Mouse (Mus musculus) liver, embryonic 15.5 days (tissue): Measurements from ENCODE around the gene Grb2. TPM values are rescaled to one million over a fixed set of nuclear protein-coding genes. Genes with fewer than 3 reads are reported as not detected.
A peak's percentile ranks its signal among the peaks of the same experiment; 100 is the strongest.

Experiments
- ATAC-seq: fragments of 200-750 bp; cut with Nextera tagmentation; 2 replicates; pipeline ENCODE4 v1.8.0; 2017; ENCODE audit warnings: moderate number of reproducible peaks, mild to moderate bottlenecking, moderate library complexity; ENCODE audit not compliant: insufficient read depth
- H3K27ac ChIP-seq: fragments of 300-500 bp; sonication (generic); replicated peaks from 2 replicates; pipeline ENCODE4 v1.5.1; 2015; ENCODE audit warnings: mild to moderate bottlenecking, inconsistent platforms
- H3K27me3 ChIP-seq: fragments of 300-500 bp; sonication (generic); 2 replicates; pipeline ENCODE4 v1.6.1; 2015; ENCODE audit warnings: mild to moderate bottlenecking, inconsistent platforms
- H3K36me3 ChIP-seq: fragments of 300-500 bp; sonication (generic); replicated peaks from 2 replicates; pipeline ENCODE4 v1.6.1; 2015; ENCODE audit warnings: moderate library complexity, mild to moderate bottlenecking, inconsistent platforms
- H3K4me1 ChIP-seq: fragments of 300-500 bp; sonication (generic); replicated peaks from 2 replicates; pipeline ENCODE4 v1.6.1; 2015; ENCODE audit warnings: inconsistent platforms
- H3K4me2 ChIP-seq: fragments of 300-500 bp; sonication (generic); 2 replicates; pipeline ENCODE4 v1.6.1; 2015; ENCODE audit warnings: moderate library complexity, mild to moderate bottlenecking, inconsistent platforms
- H3K4me3 ChIP-seq: fragments of 300-500 bp; sonication (generic); replicated peaks from 2 replicates; pipeline ENCODE4 v1.5.1; 2015; ENCODE audit warnings: mild to moderate bottlenecking, inconsistent platforms
- H3K9ac ChIP-seq: fragments of 300-500 bp; sonication (generic); 2 replicates; pipeline ENCODE4 v1.6.1; 2015; ENCODE audit warnings: moderate library complexity, mild to moderate bottlenecking, inconsistent platforms
- H3K9me3 ChIP-seq: fragments of 300-500 bp; sonication (generic); replicated peaks from 2 replicates; pipeline ENCODE4 v1.6.1; 2016; ENCODE audit warnings: inconsistent platforms
- WGBS: fragments of 180-500 bp; shearing (Covaris S2); methylation state at CpG from one replicate; pipeline ENCODE4 v1.1.7; 2015; ENCODE audit warnings: mixed read lengths; ENCODE audit not compliant: insufficient replicate concordance; 5-methylcytosine and 5-hydroxymethylcytosine counted together
- polyA plus RNA-seq: library from polyadenylated mRNA; unstranded; fragments of >200 nt; fragmentation: Nextera tagmentation; extraction: Ambion mirVana; gene quantifications from 2 replicates; pipeline ENCODE4 v1.2.1, GENCODE M21; 2015

The Grb2 gene
- polyA plus RNA-seq, 1 experiment from 2014 or later: 55.8 TPM

DNA sequence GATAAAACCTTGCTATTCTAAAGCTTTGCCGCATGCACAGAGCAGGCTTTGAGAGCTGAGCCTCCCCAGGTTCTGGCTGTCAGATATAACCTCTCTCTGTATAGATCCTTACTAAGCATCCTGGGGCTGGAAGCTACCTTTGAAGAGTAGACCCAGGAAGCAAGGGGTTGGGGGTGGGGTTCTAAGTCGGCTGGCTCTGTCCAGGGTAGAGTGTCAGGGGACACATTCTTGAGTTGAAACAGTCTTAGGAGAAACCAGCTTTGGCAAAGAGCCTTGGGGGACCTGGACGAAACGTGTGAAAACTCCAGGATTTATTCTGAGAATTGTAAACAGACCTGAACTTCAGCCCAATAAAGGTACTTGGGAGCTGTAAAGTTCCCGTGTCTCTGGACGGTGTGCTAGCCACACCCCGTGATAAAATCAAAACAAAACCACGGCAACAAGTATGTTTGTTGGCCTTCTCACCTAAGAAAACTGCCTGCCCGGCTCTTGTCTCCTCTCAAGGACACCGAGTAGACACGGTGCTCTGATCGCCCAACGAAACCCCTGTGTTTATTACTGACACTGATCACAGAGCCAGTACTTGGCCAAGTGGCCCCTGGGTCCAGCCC is 30.0 kb upstream of the Grb2 start:
- no peaks in the 10 kb centered on the region for H3K27me3 ChIP-seq
- H3K4me3 ChIP-seq: no peak overlapping the region
- WGBS: 49% methylated on average over 13 of the region's 13 CpGs
- H3K36me3 ChIP-seq: no peaks in the 10 kb centered on the region
- H3K27ac ChIP-seq: no peak overlapping the region
- H3K4me1 ChIP-seq: no peaks in the 10 kb centered on the region
- H3K4me2 ChIP-seq: no peak overlapping the region
- no peaks in the 10 kb centered on the region for H3K9me3 ChIP-seq
- no peak for ATAC-seq
- no peak overlapping the region for H3K9ac ChIP-seq

- Histone ChIP-seq H3K4me2 (no peak overlapping the region), H3K27me3 (no peaks in the 10 kb centered on the region), H3K27ac (no peak overlapping the region), H3K9ac (no peak overlapping the region), H3K36me3 (no peaks in the 10 kb centered on the region), H3K9me3 (no peaks in the 10 kb centered on the region), H3K4me1 (no peaks in the 10 kb centered on the region), H3K4me3 (no peak overlapping the region)
- WGBS: 63% methylated on average over 10 of the region's 10 CpGs
- ATAC-seq: no peak
These were observed 29.3 kb upstream of the Grb2 start for GRCm38 (mm10) chr11:115737608-115738208.

DNA sequence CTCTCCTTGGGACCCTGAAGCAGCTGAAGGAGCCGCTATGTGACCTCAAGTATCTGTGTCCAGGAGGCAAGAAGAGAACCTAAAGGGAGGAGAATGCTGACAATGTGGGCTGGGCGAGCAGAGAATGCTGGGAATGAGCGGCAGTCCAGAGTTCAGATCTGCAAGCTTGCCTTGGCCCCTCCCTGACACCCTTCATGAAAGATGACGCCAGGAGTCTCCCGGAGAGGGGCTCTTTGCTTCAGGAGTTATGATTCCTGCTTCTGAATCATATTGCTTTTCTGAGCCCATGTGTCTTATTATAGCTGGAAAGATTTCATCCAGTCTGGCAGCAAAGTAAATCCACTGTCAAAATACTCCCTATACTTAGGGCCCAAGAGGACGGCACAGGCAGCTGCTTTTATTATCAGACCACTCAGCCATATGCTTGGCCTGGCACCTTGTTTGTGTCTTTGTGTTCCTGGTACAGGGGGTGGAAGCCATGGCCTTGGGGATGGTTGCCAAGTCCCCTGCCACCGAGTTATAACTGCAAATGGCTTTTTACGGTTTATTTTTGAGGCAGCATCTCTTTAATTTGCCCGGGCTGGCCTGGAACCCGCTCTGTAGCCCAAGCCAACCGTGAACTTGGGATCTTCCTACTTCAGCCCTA is 25.8 kb upstream of the Grb2 start:
- H3K4me2 ChIP-seq: no peak overlapping the region
- no peak overlapping the region for H3K27ac ChIP-seq
- no peaks in the 10 kb centered on the region for H3K36me3 ChIP-seq
- no peak overlapping the region for H3K9ac ChIP-seq
- H3K4me3 ChIP-seq: no peak overlapping the region
- H3K4me1 ChIP-seq: no peaks in the 10 kb centered on the region
- no peak for ATAC-seq
- WGBS: 70% methylated on average over 11 of the region's 11 CpGs
- no peaks in the 10 kb centered on the region for H3K27me3 ChIP-seq
- no peaks in the 10 kb centered on the region for H3K9me3 ChIP-seq

DNA sequence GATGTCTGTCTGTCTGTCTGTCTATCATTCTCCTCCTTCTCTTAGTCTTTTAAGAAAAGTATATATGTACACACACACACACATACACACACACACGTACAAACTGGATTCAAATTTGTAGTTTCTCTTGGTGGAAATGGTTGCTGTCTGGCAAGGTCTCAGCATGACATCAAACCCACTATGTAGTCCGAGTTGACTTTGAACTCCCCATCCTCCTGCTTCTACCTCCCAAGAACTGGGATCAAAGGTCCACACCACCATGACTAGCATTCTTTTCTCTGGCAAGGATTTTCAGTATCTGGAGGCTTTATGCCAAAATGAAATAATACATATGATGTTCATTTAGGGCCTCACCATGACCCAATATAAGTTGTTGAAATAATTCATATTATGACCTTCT is 14.8 kb upstream of the Grb2 start:
- Histone ChIP-seq H3K36me3 (no peaks in the 10 kb centered on the region), H3K9ac (no peak overlapping the region), H3K4me2 (no peak overlapping the region), H3K27me3 (no peaks in the 10 kb centered on the region), H3K27ac (no peak overlapping the region), H3K9me3 (no peaks in the 10 kb centered on the region), H3K4me1 (peaks cover 9% of the 10 kb centered on the region), H3K4me3 (no peak overlapping the region)
- whole genome bisulfite sequencing: 70% methylated on average over 2 of the region's 2 CpGs
- ATAC-seq: no peak

GRCm38 (mm10) chr11:115722638-115723037 is 14.2 kb upstream of the Grb2 start:
- Histone ChIP-seq H3K4me3 (no peak overlapping the region; the same call in 1 of the 2 replicates), H3K27ac (no peak overlapping the region), H3K9ac (peak overlapping the region; percentile 7; the same call in 1 of the 2 replicates), H3K27me3 (no peaks in the 10 kb centered on the region), H3K4me2 (peak overlapping the region; percentile 53), H3K9me3 (no peaks in the 10 kb centered on the region), H3K4me1 (peaks cover 15% of the 10 kb centered on the region), H3K36me3 (no peaks in the 10 kb centered on the region)
- WGBS: 24% methylated on average over 14 of the region's 14 CpGs
- ATAC-seq: no peak

DNA sequence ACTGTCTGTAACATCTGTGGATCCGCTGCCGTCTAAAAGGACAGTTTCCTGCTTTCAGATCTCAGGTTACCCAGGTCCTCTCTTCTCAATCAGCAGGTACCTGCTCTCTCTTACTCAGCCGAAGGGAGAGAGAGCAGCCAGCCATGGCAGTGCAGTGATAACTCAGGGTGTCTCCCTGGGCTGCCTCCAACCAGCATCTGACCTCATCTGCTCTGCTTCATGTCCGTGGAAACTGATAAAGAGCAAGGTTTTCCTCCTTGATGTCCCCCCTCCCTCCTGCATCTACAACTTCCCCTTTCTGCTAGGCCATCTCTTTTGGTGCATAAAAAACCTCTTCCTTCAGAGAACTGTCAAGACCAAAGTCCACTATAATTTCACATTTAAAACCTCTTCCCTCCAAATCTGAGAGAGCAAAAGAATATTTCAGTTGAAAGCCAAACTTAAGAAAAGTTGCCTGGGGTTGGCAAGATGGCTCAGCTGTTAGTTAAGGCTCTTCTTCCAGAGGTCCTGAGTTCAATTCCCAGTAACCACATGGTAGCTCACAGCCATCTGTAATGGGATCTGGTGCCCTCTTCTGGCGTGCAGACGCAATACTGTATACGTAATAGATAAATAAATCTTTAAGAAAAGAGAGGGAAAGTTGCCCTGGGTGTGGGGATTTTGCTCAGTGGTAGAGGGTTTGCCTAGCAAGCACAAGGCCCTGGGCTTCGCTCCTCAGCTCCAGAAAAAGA is 9.4 kb upstream of the Grb2 start:
- Histone ChIP-seq H3K36me3 (no peaks in the 10 kb centered on the region), H3K9ac (no peak overlapping the region), H3K4me1 (peaks cover 40% of the 10 kb centered on the region), H3K27ac (peak overlapping the region; percentile 43; the same call in 1 of the 2 replicates), H3K4me2 (peak overlapping the region; percentile 4; the same call in 1 of the 2 replicates), H3K9me3 (no peaks in the 10 kb centered on the region), H3K4me3 (no peak overlapping the region), H3K27me3 (no peaks in the 10 kb centered on the region)
- peak; percentile 68 for ATAC-seq
- 14% methylated on average over 8 of the region's 8 CpGs for WGBS

DNA sequence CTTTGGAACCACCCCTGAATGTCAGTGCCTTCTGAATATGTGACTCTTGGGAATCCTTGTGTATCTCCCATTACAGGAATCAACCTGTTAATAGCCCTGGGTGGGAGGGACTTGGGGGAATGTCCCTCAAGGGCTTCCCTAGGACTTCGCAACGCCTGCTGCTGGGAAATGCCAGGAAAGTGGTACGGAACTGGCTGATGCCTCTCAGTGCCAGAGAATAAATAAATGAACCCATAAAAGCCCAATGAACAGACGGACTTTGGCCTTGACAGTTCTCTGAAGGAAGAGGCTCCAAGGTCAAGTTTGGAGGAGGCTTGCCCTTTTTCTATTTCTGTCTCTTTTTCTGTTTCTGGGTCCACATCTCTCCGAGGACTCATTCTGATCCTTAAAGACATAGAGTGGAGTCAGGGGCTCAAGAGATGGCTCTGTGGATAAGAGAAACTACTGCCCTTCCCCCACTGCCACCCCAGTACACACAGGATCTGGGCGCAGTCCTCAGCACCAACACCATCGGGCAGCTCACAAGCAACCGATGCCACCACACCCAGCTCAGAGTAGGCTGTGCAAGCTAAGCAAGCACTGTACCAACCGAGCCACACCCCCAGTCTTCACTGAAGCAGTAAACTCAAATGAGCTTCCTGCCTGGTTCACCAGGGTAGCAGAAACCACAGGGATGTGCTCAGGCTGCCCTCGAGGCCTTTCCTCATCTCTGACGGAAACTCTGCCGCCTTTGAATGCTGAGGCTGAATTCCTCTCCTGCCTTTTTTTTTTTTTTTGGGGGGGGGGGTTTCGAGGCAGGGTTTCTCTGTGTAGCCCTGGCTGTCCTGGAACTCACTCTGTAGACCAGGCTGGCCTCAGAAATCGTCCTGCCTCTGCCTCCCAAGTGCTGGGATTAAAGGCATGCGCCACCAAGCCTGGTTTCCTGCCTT is 8.3 kb upstream of the Grb2 start:
- Histone ChIP-seq H3K9ac (no peak overlapping the region), H3K27me3 (no peaks in the 10 kb centered on the region), H3K4me3 (no peak overlapping the region), H3K27ac (peak overlapping the region; percentile 43; the same call in 1 of the 2 replicates), H3K4me2 (no peak overlapping the region), H3K4me1 (peaks cover 45% of the 10 kb centered on the region), H3K36me3 (no peaks in the 10 kb centered on the region), H3K9me3 (no peaks in the 10 kb centered on the region)
- peak; percentile 32; the same call in 1 of the 2 replicates for ATAC-seq
- 40% methylated on average over 15 of the region's 15 CpGs for WGBS

- H3K27me3 ChIP-seq: no peaks in the 10 kb centered on the region
- no peak overlapping the region for H3K9ac ChIP-seq
- 8% methylated on average over 7 of the region's 7 CpGs for WGBS
- no peaks in the 10 kb centered on the region for H3K36me3 ChIP-seq
- H3K27ac ChIP-seq: no peak overlapping the region
- no peak for ATAC-seq
- H3K4me2 ChIP-seq: no peak overlapping the region
- no peaks in the 10 kb centered on the region for H3K9me3 ChIP-seq
- peaks cover 54% of the 10 kb centered on the region for H3K4me1 ChIP-seq
- no peak overlapping the region for H3K4me3 ChIP-seq
These were observed 6.1 kb upstream of the Grb2 start for GRCm38 (mm10) chr11:115714491-115714890.

DNA sequence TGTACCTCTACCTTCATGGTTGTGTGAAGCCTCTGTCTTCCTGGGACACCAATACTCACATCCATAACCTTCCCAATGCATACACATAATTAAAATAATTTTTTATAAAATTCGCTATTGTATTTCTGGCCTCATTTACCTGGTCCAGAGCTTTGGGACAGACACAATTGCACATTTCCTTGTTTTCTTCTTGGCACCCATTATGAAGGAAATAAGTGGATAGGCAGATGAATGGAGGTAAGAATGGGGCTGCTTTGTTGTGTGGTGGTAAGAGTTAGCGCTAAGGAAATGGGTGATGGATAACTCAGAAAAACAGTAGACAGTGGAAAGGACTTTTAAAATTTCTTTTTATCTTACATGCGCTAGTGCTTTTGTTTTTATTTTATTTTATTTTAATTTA is 5.0 kb upstream of the Grb2 start:
- ATAC-seq: no peak
- no peaks in the 10 kb centered on the region for H3K9me3 ChIP-seq
- peaks cover 63% of the 10 kb centered on the region for H3K4me1 ChIP-seq
- H3K9ac ChIP-seq: no peak overlapping the region
- no peaks in the 10 kb centered on the region for H3K36me3 ChIP-seq
- 74% methylated on average over 3 of the region's 3 CpGs for WGBS
- H3K27ac ChIP-seq: peak overlapping the region; percentile 71; the same call in 1 of the 2 replicates
- no peaks in the 10 kb centered on the region for H3K27me3 ChIP-seq
- H3K4me3 ChIP-seq: 0 out of 2 replicates have a peak overlapping the region, but pooled peaks have one; percentile 26
- peak overlapping the region; percentile 46; the same call in 1 of the 2 replicates for H3K4me2 ChIP-seq

- H3K36me3 ChIP-seq: no peaks in the 10 kb centered on the region
- H3K27ac ChIP-seq: peak overlapping the region; percentile 71
- H3K9me3 ChIP-seq: no peaks in the 10 kb centered on the region
- no peaks in the 10 kb centered on the region for H3K27me3 ChIP-seq
- peak overlapping the region; percentile 26 for H3K4me3 ChIP-seq
- no peak for ATAC-seq
- no peak overlapping the region for H3K9ac ChIP-seq
- H3K4me2 ChIP-seq: peak overlapping the region; percentile 46
- H3K4me1 ChIP-seq: peaks cover 58% of the 10 kb centered on the region
- 15% methylated on average over 12 of the region's 12 CpGs for WGBS
These were observed 4.4 kb upstream of the Grb2 start for GRCm38 (mm10) chr11:115712674-115713298.
